Mouse (Mus musculus) MEL-GATA-1-ER (cell line): ENCODE measurements around the gene Olfr617.
"Not testable (repeated sequence)": the region's sequence is repeated elsewhere in the genome, so short reads cannot be mapped to it uniquely, and the experiment has no call there.

Experiments used
- DNase-seq: peaks from one replicate; pipeline ENCODE4 v3.0.0-alpha.2; 2012; ENCODE audit warnings: low read depth; ENCODE audit errors: extremely low read depth

Olfr617 gene

GRCm38 (mm10) chr7:103572761-103573160, at the start of gene Olfr617:
Olfr617 (plus strand) TSS chr7:103573061.
- no peak for DNase-seq

- DNase-seq, result not testable (repeated sequence)
Measured at GRCm38 (mm10) chr7:103542617-103543016, 30.2 kb upstream of the Olfr617 start, which contains the start of gene Olfr612. Olfr612 (minus strand) TSS chr7:103542717.

- no peak for DNase-seq
Measured at GRCm38 (mm10) chr7:103547774-103548173, 25.1 kb upstream of the Olfr617 start, which contains the start of gene Olfr613. Olfr613 (plus strand) TSS chr7:103548074.

GRCm38 (mm10) chr7:103555779-103556178, 17.1 kb upstream of the Olfr617 start, which contains the start of gene Olfr615:
Olfr615 (plus strand) TSS chr7:103556079.
- DNase-seq, result no peak

GRCm38 (mm10) chr7:103569043-103569442, 3.8 kb upstream of the Olfr617 start, which contains the start of gene Olfr616:
Olfr616 (minus strand) TSS chr7:103569143.
- DNase-seq, result no peak

- no peak for DNase-seq
Measured at GRCm38 (mm10) chr7:103589803-103590202, 16.9 kb downstream of the Olfr617 start, which contains the start of gene Olfr618. Olfr618 (plus strand) TSS chr7:103590103.

- no peak for DNase-seq
Measured at GRCm38 (mm10) chr7:103600275-103600674, 27.4 kb downstream of the Olfr617 start, which contains the start of gene Olfr619. Olfr619 (plus strand) TSS chr7:103600575.

- no peak for DNase-seq
Measured at GRCm38 (mm10) chr7:103607425-103607824, 34.6 kb downstream of the Olfr617 start.

- DNase-seq, result no peak
Measured at GRCm38 (mm10) chr7:103612434-103612833, 39.6 kb downstream of the Olfr617 start, which contains the start of gene Olfr620. Olfr620 (minus strand) TSS chr7:103612534.
